Mouse (Mus musculus) gonadal fat pad, adult 2 months (tissue): ENCODE measurements around the gene Smg7. TPM values are rescaled to one million over a fixed set of nuclear protein-coding genes. Genes with fewer than 3 reads are reported as not detected.
"Not testable (repeated sequence)": the region's sequence is repeated elsewhere in the genome, so short reads cannot be mapped to it uniquely, and the experiment has no call there.

Experiments used
- DNase-seq: peaks from one replicate; pipeline ENCODE4 v3.0.0-alpha.2; 2012; ENCODE audit warnings: low read depth
- polyA plus RNA-seq: library from polyadenylated mRNA; depleted of rRNA; stranded (reverse); fragments of >200 nt; gene quantifications from 2 replicates; pipeline ENCODE4 v1.2.3, GENCODE M21; 2012; rRNA removed

Smg7 gene
- polyA plus RNA-seq, result 33.9 and 39.9 TPM in 2 replicates

- no peak for DNase-seq
These were observed at the start of gene Smg7 for GRCm38 (mm10) chr1:152901765-152902664. Smg7 (minus strand) TSS chr1:152902646.

- DNase-seq, result no peak
These were observed 40.5 kb upstream of the Smg7 start for GRCm38 (mm10) chr1:152942977-152943376.

- DNase-seq, result no peak
These were observed 33.9 kb upstream of the Smg7 start for GRCm38 (mm10) chr1:152936365-152936764.

GRCm38 (mm10) chr1:152935476-152935875 is 33.0 kb upstream of the Smg7 start:
- DNase-seq, result no peak

GRCm38 (mm10) chr1:152933962-152934361 is 31.5 kb upstream of the Smg7 start:
- no peak for DNase-seq

GRCm38 (mm10) chr1:152921786-152922185 is 19.3 kb upstream of the Smg7 start:
- no peak for DNase-seq

- DNase-seq, result no peak
These were observed 15.2 kb upstream of the Smg7 start for GRCm38 (mm10) chr1:152917626-152918025.

- no peak for DNase-seq
These were observed 14.5 kb upstream of the Smg7 start for GRCm38 (mm10) chr1:152916936-152917335.

GRCm38 (mm10) chr1:152915766-152916165 is 13.3 kb upstream of the Smg7 start:
- no peak for DNase-seq

- DNase-seq, result no peak
These were observed 11.3 kb upstream of the Smg7 start for GRCm38 (mm10) chr1:152913483-152914460.

GRCm38 (mm10) chr1:152904469-152904868 is 2.0 kb upstream of the Smg7 start:
- DNase-seq, result no peak

- no peak for DNase-seq
These were observed 1.2 kb upstream of the Smg7 start for GRCm38 (mm10) chr1:152903591-152904135.

- DNase-seq, result peak; percentile 40
These were observed 445 bp upstream of the Smg7 start for GRCm38 (mm10) chr1:152902665-152903516.

GRCm38 (mm10) chr1:152901419-152901764 is 1.1 kb downstream of the Smg7 start:
- no peak for DNase-seq

GRCm38 (mm10) chr1:152888086-152888485 is 14.4 kb downstream of the Smg7 start:
- DNase-seq, result not testable (repeated sequence)

- DNase-seq, result no peak
These were observed 31.4 kb downstream of the Smg7 start for GRCm38 (mm10) chr1:152871031-152871430.

- DNase-seq, result no peak
These were observed 32.5 kb downstream of the Smg7 start for GRCm38 (mm10) chr1:152869901-152870300.

- DNase-seq, result no peak
These were observed 55.6 kb downstream of the Smg7 start for GRCm38 (mm10) chr1:152846856-152847255.

GRCm38 (mm10) chr1:152845211-152845730 is 57.2 kb downstream of the Smg7 start:
- DNase-seq, result no peak

GRCm38 (mm10) chr1:152844634-152845033 is 57.8 kb downstream of the Smg7 start:
- DNase-seq, result no peak

- DNase-seq, result no peak
These were observed 61.4 kb downstream of the Smg7 start for GRCm38 (mm10) chr1:152841057-152841456.
